Comparison of ENCODE assay signal across 10 mouse cellular contexts in the genomic region with DNA sequence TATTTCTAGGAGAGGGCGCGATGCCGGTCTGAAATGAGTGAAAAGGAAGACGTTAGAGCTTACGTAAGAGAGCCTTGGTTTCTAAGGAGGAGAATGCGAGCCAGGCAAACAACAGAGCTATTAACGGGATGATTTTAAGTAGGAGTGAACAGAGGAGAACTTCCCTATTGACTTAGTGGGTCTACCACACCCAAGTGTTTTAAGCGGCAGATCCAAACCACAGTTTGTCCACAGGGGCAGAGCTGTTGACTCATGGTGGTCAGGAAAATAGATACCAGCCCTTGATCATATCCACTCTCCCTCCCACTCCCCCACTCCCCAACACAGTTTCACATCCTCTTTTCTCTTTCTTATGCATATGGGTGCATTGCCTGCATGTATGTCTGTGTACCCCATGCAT. TPM values are rescaled to one million over a fixed set of nuclear protein-coding genes. Genes with fewer than 3 reads are reported as not detected.
DNase-seq lines count a peak whose midpoint lies in the region; ATAC-seq and TF ChIP-seq lines count a peak whose summit lies in the region.
"Had no signal": no experiment of that assay in that cellular context is flagged by ENCODE, and none has a peak within 500 bp of the region (broad histone marks: within the 10 kb centered on the region; RNA-seq: fewer than 3 reads in every experiment).

No protein-coding gene starts in this region.

- DNase-seq in spleen, adult 2 months (ENCODE audit: low read depth in 1 of 2, low spot score in 2 of 2) = peak; percentile 12 to 27
- no peak for DNase-seq in spleen, postnatal 4 days (ENCODE audit: low spot score in 2 of 2)
- DNase-seq in thymus, postnatal 0 days (ENCODE audit: low spot score) = no peak
- no peak for DNase-seq in kidney, adult 8-10 months
- DNase-seq in left cerebral cortex, adult 2 months (ENCODE audit: extremely low spot score in 1 of 2, low spot score in 2 of 2) = no peak
- DNase-seq: kidney, postnatal 10 days; thymus, adult 2 months had no signal

- H3K4me1 ChIP-seq in spleen, adult 2 months (ENCODE audit: control insufficient read depth, insufficient read depth, insufficient read length) = no peaks in the 10 kb centered on the region

- H3K27ac ChIP-seq in spleen, adult 2 months (ENCODE audit: insufficient read depth, low read length) = no peak overlapping the region
- no peak overlapping the region for H3K27ac ChIP-seq in left cerebral cortex, adult 2 months
- H3K27ac ChIP-seq: hindbrain, postnatal 0 days had no signal

- WGBS in spleen, adult 2 months = 3% methylated on average over 8 of the region's 8 CpGs

- ATAC-seq in common myeloid progenitor, adult 5-6 weeks (replicated peaks; ENCODE audit: low read depth, poor library complexity, severe bottlenecking) = peak; percentile 92
- ATAC-seq in megakaryocyte, adult 5-6 weeks (ENCODE audit: poor library complexity, severe bottlenecking) = peak; percentile 93

- intact Hi-C loops in left cerebral cortex, adult 2 months (cut with DNase I) = no loop called here

- H3K4me3 ChIP-seq in spleen, adult 2 months (ENCODE audit: extremely low read depth, insufficient read depth, insufficient read length) = no peak overlapping the region
- no peak overlapping the region for H3K4me3 ChIP-seq in left cerebral cortex, adult 2 months

- TF ChIP-seq CTCF in spleen, adult 2 months (IDR thresholded peaks at IDR 0.05; ENCODE audit: extremely low read depth, insufficient read depth, insufficient read length, insufficient replicate concordance) = no peak
- TF ChIP-seq CTCF in left cerebral cortex, adult 2 months (IDR thresholded peaks at IDR 0.05) = no peak

- no peaks in the 10 kb centered on the region for H3K27me3 ChIP-seq in spleen, adult 2 months (ENCODE audit: control insufficient read depth, insufficient read depth, low read length)

- TF ChIP-seq POLR2A in spleen, adult 2 months (IDR thresholded peaks at IDR 0.05; ENCODE audit: low read depth, low read length) = no peak

- H3K36me3 ChIP-seq in spleen, adult 2 months (ENCODE audit: control insufficient read depth, insufficient read depth, low read length) = no peaks in the 10 kb centered on the region

RNA-seq across cellular contexts. Expression of gene Tiam1, which starts 33.9 kb away (rescaled TPM):
- polyA plus RNA-seq in spleen, adult 2 months (2012; rRNA removed) = 4.1 and 4.3 TPM in 2 replicates
- total RNA-seq in common myeloid progenitor, adult 5-6 weeks (2017) = 29.2 and 34.5 TPM in 2 replicates
- 61.3 and 80.9 TPM in 2 replicates for total RNA-seq in megakaryocyte, adult 5-6 weeks (2015)
- 60.0 and 74.7 TPM in 2 replicates for total RNA-seq in megakaryocyte, adult 5-6 weeks (2017)
- 25.6 and 32.7 TPM in 2 replicates for polyA plus RNA-seq in thymus, postnatal 0 days (2015; fragmentation: Nextera tagmentation; extraction: Ambion mirVana)
- 100 to 1,000 TPM; 107 to 120 TPM for total RNA-seq in left cerebral cortex, adult 2 months (2021)

RNA-seq across cellular contexts. Expression of gene Sod1, which starts 43.1 kb away (rescaled TPM):
- polyA plus RNA-seq in spleen, adult 2 months (2012; rRNA removed) = 153 and 168 TPM in 2 replicates
- total RNA-seq in common myeloid progenitor, adult 5-6 weeks (2017) = 776 and 837 TPM in 2 replicates
- total RNA-seq in megakaryocyte, adult 5-6 weeks (2015) = 695 and 733 TPM in 2 replicates
- total RNA-seq in megakaryocyte, adult 5-6 weeks (2017) = 791 and 806 TPM in 2 replicates
- 1,237 and 1,253 TPM in 2 replicates for polyA plus RNA-seq in thymus, postnatal 0 days (2015; fragmentation: Nextera tagmentation; extraction: Ambion mirVana)
- total RNA-seq in left cerebral cortex, adult 2 months (2021) = 100 to 1,000 TPM; 411 TPM

Comparison
In these comparisons a context has a peak if more than half of its experiments do, and no peak if none do; other contexts are left out.
1. DNase-seq: peak in spleen, adult 2 months (2 of 2); none in spleen, postnatal 4 days (0 of 2), thymus, postnatal 0 days (single experiment), kidney, adult 8-10 months (0 of 2) and left cerebral cortex, adult 2 months (0 of 2).